Mouse (Mus musculus) gastrocnemius, adult 2 months (tissue): ENCODE results near the gene Ubald1. TPM values are rescaled to one million over a fixed set of nuclear protein-coding genes. Genes with fewer than 3 reads are reported as not detected.
A peak's percentile ranks its signal among the peaks of the same experiment; 100 is the strongest.

Experiments used
- DNase-seq: peaks from one replicate; pipeline ENCODE4 v3.0.0; 2022
- H3K27ac ChIP-seq: fragments of 200-600 bp; 2 replicates; pipeline ENCODE4 v1.8.1; 2022; ENCODE audit warnings: mild to moderate bottlenecking
- H3K4me3 ChIP-seq: fragments of 200-600 bp; 2 replicates; pipeline ENCODE4 v1.8.1; 2022; ENCODE audit warnings: mild to moderate bottlenecking, moderate library complexity
- CTCF ChIP-seq: fragments of 200-600 bp; IDR thresholded peaks from 2 replicates; pipeline ENCODE4 v1.8.1; 2022; ENCODE audit warnings: antibody characterized with exemption, mild to moderate bottlenecking, moderate library complexity
- intact Hi-C: fragments of 180-260 bp; cut with DNase I; formaldehyde crosslinking; loops from one replicate; pipeline ENCODE4 v1.15.1; 2025
- total RNA-seq, 2 experiments: library from RNA; stranded (reverse); gene quantifications; 2 replicates each; pipeline ENCODE4 v1.2.3; 2021

Ubald1 gene
- total RNA-seq, 2 experiments from 2014 or later, result 30.3 to 44.8 TPM

DNA sequence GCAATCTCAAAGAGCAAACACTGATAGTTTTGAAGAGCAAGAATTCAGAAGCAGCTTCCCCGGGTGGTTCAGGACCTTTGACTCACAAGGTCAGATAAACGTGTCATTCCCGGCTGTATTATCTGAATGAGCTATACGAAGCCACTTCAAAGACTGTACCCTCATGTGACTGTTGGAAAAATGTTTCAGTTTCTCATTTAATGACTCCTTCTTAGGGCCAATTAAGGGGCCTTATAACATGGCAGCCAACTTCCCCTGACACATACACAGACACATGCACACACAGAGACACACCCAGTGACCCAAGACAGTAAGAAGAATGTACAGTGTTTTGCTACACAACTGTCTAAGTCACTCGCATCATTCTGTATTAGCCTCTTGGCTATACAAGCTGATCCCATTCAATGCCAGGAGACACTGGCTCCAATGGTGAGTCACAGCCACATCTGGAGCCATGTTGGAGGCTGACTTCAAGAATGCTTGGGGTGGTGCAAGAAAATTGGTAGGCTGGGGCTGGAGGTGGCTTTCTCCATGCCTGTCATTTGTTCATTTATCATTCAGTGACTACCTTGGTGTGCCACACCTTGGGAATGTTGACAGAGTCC, 25.0 kb downstream of the Ubald1 start:
- Histone ChIP-seq H3K27ac (no peak overlapping the region), H3K4me3 (no peak overlapping the region)
- DNase-seq, result no peak
- intact Hi-C loops, result no loop called here
- no peak for TF ChIP-seq CTCF

DNA sequence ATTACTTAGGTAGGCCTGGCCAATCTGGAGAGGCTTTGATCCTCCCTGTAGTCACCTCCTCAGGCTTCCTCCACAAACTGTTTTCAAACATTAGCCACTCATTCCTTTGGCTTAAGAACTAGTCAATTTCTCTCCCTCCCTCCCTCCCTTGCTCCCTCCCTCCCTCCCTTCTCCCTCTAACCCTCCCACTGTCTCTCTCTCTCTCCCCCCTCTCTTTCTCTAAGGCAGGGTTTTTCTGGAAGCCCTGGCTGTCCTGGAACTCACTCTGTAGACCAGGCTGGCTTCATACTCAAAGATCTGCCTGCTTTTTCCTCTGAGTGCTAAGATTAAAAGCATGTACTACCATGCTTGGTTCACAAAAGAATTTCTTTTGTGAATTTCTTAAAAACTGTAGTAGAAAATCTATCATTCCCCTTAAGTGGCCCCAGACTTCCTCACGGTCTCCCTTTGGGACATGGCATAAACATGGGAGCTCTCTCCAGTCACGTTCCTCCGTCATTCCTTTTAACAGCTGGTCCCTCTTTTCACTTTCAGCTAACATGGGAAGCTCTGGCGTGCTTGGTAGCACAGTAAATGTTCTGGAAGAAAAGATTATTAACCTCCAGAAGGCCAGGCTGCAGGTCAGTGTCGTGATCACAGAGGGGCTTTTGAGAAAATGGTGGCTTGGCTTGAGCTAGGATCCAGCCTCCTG, 29.0 kb downstream of the Ubald1 start:
- no peak overlapping the region for H3K4me3 ChIP-seq
- TF ChIP-seq CTCF, result no peak
- H3K27ac ChIP-seq, result peak overlapping the region; percentile 44
- intact Hi-C loops, result no loop called here
- DNase-seq, result no peak

DNA sequence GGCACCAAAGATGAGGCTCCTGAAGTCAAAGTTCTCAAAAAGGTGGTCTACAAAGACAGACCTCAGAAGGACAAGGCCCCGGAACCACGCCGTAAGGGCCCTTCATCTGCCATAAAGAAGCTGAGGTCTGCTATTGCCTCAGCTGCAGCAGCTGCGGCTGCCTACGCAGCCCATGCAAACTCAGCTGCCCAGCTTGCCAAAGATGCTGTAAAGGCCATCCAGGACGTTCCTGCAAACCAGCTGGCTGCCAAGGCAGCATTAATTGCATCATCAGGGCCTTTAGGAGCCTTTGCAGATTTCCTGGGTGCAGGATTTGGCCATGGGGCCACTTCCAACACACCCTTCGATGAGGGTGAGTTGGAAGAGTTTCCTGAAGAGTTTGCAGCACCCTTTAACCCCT, 29.8 kb downstream of the Ubald1 start:
- Histone ChIP-seq H3K27ac (peak overlapping the region; percentile 44), H3K4me3 (no peak overlapping the region)
- intact Hi-C loops, result no loop called here
- TF ChIP-seq CTCF, result no peak
- peak; percentile 79 for DNase-seq

DNA sequence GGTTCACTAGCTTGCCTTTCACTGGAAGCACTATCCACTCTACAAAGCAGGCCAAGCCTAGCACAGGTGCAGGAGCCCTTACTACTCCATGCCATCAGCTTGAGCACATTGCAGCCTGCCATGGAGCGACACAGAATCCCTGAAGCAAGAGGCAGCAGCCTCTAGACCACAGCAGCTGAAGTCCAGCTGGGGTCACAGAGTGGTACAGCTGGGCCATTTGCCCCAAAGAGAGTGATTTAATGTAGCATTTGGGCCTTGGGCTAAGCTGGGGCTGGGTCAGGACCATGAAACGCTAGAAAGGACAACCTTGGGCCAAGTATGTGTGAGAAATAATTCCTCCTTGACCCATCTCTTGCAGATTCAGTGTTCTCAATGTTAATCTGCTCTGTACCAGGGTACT, 32.0 kb downstream of the Ubald1 start:
- Histone ChIP-seq H3K27ac (no peak overlapping the region), H3K4me3 (no peak overlapping the region)
- DNase-seq, result no peak
- intact Hi-C loops, result no loop called here
- no peak for TF ChIP-seq CTCF

DNA sequence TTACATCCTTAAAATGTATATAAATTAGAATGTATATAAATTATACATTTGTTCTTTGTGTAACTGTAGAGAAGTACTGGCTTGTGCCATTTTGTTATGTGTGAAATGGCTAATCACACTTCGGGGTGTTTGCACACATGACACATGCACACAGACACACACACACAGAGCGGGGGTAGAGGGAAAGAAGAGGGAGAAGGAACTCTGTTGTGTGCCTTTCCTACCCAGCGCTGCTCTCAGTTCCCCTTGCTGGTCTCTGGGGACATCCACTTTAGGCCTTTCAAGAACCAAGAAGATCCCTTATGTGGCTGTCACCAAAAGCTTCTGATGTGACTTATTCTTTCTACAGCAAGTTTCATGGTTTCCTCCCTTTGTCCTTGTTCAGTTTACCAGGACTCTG, 33.1 kb downstream of the Ubald1 start:
- Histone ChIP-seq H3K27ac (no peak overlapping the region), H3K4me3 (no peak overlapping the region)
- no peak for TF ChIP-seq CTCF
- no peak for DNase-seq
- intact Hi-C loops, result no loop called here

DNA sequence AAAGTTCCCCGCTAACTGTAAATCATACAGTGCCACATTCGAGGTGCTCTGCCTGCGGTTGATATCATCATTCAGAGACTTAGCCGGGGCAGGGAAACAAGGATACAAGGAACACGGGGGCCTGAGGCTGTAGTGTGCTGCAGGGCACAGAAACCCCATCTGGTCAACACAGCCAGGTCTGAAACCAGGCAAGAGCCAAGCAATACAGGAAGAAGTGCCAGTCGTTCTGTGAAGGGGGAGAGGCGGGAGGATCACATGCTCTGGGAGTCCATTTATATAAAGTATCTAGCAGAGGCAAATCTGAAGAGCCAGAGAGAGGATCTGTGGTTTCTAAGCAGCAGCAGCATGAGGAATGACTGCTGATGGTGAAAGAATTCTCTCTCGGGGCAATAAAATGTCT, 39.9 kb downstream of the Ubald1 start:
- Histone ChIP-seq H3K4me3 (no peak overlapping the region), H3K27ac (peak overlapping the region; percentile 24)
- peak; percentile 40 for DNase-seq
- no peak for TF ChIP-seq CTCF
- intact Hi-C loops, result no loop called here

DNA sequence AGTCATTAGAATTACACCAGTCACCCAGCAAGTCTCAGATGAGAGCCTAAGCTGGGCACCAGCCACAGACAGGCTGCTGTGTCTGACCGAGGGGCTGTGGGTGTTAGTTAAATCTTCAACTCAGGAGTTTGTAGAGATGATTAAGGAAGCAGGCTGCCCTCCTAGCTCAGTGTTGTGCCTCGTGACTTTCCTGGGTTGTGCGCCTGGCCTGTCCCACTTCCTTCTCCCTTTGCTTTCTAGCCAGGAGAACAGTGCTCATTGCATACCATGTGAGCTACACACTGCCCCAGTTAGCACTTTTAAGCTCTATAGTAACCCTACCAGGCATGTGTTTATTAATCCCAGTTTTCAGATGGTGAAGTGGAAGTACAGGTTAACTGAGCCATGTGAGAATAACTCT, 40.6 kb downstream of the Ubald1 start:
- TF ChIP-seq CTCF, result no peak

DNA sequence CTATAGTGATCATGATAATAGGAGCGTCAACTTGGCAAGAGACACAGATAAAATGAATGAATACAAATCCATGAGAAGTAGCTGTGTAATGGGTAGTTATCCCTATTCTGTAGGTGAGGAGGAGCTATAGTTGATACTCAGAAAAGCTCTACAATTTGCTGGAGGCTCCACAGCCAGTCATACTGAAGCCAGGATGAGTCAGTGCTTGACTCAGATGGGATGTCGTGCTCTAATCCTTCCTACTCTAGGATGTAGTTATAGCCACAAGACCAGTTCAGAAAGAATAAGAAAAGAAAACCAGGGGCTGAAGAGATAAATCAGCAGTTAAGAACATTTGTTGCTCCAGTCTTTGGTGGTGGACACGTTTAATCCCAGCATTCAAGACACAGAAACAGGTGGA, 42.5 kb downstream of the Ubald1 start:
- no peak for DNase-seq
- H3K4me3 ChIP-seq, result no peak overlapping the region
- no peak for TF ChIP-seq CTCF
- intact Hi-C loops, result loop anchor here (5.0 to 10.0 kb wide), 2 partner anchors 40 to 267 kb away; no protein-coding TSS in a partner anchor
- H3K27ac ChIP-seq, result no peak overlapping the region

More for the DNA sequence above, 40.6 kb downstream of the Ubald1 start:
- no peak overlapping the region for H3K4me3 ChIP-seq
- no peak overlapping the region for H3K27ac ChIP-seq
- intact Hi-C loops, result loop anchor here (5.0 to 10.0 kb wide), 2 partner anchors 42 to 265 kb away; no protein-coding TSS in a partner anchor
- no peak for DNase-seq

DNA sequence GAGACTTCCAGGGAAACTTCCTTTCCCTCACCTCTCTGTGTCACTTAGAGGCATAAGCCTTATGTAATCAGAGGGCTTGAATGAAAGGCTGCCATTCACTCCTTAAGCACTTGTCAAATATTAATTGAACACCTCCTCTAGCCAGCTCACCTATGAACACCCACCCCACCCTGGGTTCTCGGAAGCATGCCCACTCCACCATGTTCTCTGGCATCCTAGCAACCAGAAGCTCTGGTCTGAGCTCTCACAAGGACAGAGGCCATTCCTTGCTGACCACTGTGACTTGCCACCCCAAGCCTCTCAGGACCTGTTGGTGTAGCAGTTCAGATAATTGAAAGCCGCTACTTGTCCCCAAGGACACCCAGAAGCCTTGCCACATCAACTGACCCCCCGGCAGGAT, 44.9 kb downstream of the Ubald1 start, which contains the start of gene 4930562C15Rik:
4930562C15Rik (plus strand) TSS at position 226 of the 400 bp plus-strand sequence.
- TF ChIP-seq CTCF, result no peak
- Histone ChIP-seq H3K4me3 (no peak within 1 kb of the TSS), H3K27ac (no peak within 1 kb of the TSS)
- intact Hi-C loops, result loop anchor here (5.0 to 10.0 kb wide), 2 partner anchors 38 to 270 kb away; no protein-coding TSS in a partner anchor
- no peak for DNase-seq

DNA sequence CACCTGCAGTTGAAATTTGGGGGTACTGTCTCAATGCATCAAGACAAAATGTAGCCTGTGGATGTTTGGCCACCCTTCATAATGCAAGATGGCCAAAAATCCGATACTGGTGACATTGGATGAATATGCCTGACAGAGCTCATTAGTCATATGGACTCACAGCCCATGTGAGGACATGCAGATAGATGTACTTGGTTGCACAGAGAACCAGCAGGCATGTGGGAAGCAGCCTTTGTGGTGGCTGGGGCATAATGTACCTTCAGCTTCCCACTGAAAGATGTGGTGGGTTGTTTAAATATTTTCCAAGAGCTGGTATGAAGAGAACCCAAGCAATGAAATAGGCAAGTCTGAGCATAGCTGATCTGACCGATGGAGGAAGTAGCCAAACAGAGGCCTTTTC, 46.3 kb downstream of the Ubald1 start:
- no peak for DNase-seq
- Histone ChIP-seq H3K27ac (no peak overlapping the region), H3K4me3 (no peak overlapping the region)
- intact Hi-C loops, result loop anchor here (10.0 kb wide), 1 partner anchor 271 kb away; no protein-coding TSS in a partner anchor
- TF ChIP-seq CTCF, result no peak

DNA sequence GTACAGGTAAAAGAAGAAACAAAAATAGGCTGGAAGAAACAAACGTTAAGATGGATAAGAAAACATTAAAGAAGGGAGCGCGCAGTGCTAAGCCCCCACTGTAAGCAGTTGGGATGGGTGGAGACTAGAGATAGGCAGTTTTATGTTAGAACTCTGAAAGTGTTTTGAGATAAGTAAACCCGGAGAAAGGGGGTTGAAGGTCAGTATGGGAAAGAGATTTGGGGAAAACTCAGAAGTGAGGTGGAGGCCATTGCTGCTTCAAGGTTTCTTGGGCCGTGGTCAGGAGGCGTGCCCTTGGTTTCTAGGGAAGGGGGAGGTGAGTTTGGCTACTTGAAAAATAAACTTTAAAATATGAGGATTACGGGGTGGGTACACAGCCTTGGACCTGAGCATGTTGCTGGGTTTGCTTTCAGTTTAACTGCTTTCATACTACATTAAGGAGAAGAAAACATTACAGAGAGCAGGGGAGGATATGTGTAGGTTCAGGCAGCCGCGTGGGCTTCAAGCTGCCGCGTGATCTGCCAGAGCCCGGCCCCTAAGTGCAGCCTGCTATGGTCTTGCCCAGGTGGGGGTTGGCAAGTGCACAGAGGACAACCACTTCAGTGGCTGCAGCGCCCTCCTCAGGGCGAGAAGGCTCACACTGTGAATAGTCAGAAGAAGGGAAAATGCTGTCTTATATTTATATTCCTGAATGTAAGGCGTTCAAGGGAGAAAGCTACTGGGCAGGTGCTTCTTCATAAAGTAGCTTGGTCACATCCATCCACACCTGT, 48.3 kb downstream of the Ubald1 start:
- peak; percentile 22; the same call in 1 of the 2 replicates for TF ChIP-seq CTCF
- no peak for DNase-seq
- intact Hi-C loops, result loop anchor here (10.0 kb wide), 1 partner anchor 273 kb away; no protein-coding TSS in a partner anchor
- no peak overlapping the region for H3K4me3 ChIP-seq
- no peak overlapping the region for H3K27ac ChIP-seq

DNA sequence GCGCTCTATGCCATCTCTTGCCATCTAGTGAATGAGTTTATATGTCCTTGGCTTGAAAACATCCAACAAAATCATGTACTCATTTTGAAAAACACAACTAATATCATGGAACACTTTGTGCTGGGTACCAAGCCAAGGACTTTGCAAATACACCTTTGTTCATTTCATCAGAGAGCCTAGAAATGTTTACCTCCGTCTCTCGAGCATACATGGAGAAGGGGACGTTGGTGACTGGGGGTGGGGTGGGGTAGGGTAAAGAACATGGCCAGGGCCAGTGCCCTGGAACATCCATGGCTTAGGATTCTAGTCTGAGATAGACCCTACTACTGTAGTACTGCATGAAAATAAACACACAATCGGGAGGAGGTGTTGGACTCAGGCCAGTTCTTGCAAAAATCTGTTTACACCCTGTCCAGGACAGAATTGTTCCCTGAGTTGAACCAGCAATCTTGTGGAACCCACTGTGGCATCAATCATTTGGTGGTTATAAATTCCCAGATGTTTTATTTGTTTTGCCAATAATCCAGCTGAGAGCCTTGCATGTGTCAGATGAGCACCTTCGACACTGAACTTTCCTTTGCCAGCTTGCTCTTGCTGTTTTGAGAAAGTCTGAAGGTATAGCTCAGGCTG, 50.7 kb downstream of the Ubald1 start:
- H3K27ac ChIP-seq, result no peak overlapping the region
- intact Hi-C loops, result no loop called here
- no peak for TF ChIP-seq CTCF
- DNase-seq, result no peak
- H3K4me3 ChIP-seq, result no peak overlapping the region
